Mouse (Mus musculus): ENCODE data around the gene Bend6.

DNA sequence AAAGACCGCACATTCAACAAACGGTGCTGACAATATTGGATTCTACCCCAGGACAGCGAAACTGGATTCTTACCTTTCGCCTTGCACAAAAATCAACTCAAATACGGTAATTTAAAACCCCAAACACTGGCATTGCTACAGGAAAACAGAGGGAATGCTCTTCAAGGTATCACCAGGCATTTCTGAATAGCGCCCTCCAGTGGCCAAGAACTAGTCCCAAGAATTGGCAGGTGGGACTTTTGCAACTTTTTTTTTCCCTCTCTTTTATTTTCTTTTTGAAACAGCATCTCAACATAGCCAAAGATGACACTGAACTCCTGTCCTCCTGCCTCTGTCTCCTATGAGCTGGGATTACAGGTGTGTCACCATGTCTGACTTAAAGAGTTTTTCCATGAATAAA lies 31.9 kb downstream of the Bend6 start:
- peak; percentile 85 for TF ChIP-seq CTCF (conservative IDR thresholded peaks at IDR 0.05; ENCODE audit: low read length)
- no peak for TF ChIP-seq POU5F1 (IDR thresholded peaks at IDR 0.05; ENCODE audit: borderline replicate concordance, low read length)

All from E14TG2a.4 (cell line).